Mouse (Mus musculus): ENCODE measurements at regions not wholly inside any gene's neighbourhood (a gene's known extent, or its start where the extent isn't known, plus 50 kb on each side); places are given as distances from the start of the nearest gene placed in this dataset.
A peak's percentile ranks its signal among the peaks of the same experiment; 100 is the strongest.

DNA sequence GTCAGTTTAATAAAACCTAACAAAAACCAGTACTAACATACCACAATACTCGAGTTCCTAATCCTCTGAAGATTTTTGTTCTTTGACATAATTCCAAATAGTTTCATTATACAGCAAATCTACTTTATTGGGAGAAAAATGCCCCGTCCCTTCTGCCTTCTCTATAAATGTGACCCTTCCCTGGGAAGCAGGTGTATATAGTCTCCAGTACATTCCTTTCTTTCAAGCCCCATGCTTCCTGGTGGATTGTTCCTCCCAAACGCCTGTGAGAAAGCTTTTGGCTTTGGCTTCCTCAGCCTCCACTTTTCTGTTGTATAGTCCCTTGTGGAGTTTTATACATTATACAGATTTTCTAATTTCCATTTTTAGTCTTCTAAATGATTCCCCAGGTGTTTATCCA, 1001.8 kb upstream of the Tenm3 start:
- DNase-seq (ENCODE audit: low spot score in 2 of 2) = no peak

DNA sequence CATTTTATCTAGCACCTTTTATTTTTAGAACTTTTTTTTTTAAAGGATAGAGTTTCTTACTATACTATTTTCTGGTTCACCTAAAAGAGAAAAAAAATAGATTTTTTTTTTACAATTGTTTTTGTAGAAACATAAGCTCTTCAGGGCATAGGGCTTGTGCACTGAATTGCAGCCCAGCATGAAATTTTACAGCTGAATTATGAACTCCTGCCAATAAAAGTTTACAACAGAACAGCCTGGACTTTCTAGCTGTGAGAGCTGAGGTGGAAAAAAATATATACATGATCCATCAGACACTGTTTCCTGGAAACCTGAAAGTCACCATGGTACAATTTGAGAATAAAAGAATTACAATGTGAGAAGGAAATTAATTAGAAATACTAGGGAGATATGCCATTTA, 988.2 kb upstream of the Tenm3 start:
- no peak for DNase-seq (ENCODE audit: low spot score in 2 of 2)

DNA sequence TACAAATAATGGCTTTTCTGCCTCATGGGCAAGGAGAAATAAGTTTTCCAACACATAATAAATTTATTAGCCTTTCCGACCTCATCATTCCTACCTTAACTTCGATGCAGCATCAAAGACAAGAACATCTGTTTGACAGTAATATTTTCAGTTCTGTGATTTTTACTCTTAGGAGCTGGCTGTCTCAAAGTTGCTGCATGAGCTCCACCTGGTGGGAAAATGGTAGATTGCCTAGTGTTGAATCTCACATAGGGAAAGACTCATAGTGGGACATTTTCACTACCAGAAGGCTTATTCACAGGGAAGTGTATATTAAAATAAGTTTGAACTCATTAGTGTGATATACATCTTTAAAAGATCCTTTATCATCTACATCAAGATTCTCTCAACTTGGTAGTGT, 985.6 kb upstream of the Tenm3 start:
- DNase-seq (ENCODE audit: low spot score in 2 of 2) = peak; percentile 70 to 77

DNA sequence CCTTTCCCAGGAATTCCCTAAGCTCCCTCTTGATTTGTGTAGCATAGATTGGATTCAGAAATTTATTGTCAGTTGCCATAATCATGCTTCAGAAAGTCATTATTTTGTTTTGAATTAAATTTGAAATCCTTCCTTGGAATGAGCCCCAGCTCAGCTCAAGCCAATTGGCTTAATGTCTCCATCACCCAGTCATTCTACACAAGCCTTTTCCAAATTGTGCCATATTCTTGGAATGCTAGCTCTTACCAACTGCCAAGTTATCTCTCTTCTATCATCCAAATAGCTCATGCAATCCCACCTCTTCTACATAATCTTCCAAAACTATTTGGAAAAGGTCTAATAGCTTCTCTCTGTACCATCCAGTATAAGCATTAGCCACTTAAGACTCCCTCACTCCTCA, 982.5 kb upstream of the Tenm3 start:
- peak in 1 of 2 experiments; percentile 18 for DNase-seq (ENCODE audit: low spot score in 2 of 2)

DNA sequence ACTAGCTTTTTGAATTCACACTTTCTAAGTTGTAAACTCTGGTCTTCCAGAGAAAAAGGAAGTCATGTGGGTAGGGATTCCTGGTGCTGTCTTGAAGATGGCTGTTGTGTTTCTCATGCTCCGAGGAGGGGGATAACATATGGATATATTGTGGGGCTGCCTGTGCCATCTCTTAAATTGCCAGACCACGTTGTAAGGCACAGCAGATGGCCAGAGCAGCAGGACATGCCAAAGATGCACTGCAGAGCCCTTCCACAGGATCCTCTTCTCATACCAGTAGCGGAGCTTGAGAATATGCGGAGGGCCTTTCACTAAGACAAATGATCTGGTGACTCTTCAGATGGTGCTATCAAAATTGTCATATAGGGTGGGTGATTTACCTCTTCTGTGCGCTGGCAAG, 981.2 kb upstream of the Tenm3 start:
- DNase-seq (ENCODE audit: low spot score in 2 of 2) = no peak

DNA sequence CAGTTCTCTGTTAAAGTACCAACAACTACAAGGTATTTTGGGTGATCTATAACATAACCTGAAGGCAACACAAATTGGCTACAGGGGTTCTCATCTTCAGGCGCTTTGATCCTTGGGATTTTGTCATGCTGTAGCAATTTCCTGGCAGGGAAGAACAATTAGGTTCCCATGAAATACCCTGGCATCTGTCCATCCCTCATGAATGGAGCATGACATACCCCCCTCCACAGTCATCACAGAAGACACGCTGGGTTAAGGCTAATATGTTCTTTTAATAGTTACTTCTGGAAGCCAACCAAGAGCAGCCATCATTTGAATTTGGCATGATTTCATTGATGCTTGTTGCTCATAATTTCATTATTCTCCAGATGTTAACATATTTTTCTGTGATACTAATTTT, 979.0 kb upstream of the Tenm3 start:
- DNase-seq (ENCODE audit: low spot score in 2 of 2) = no peak

DNA sequence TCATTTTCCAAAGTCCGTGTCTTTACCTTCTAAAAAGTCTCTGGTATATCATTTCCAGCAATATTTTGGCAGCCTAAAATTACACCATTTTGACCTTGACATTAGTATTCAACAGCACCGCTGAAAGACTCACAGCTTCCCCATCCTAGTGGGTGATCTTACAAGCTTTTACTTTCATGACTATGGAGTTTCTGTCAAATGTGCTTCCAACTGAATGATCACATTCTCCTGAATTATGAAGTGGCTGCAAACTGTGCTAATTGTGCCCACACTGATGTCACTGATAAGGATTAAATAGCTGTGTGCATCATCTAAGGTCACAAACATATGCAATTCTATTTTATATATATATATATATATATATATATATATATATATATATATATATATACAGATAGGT, 955.5 kb upstream of the Tenm3 start:
- DNase-seq (ENCODE audit: low spot score in 2 of 2) = no peak

DNA sequence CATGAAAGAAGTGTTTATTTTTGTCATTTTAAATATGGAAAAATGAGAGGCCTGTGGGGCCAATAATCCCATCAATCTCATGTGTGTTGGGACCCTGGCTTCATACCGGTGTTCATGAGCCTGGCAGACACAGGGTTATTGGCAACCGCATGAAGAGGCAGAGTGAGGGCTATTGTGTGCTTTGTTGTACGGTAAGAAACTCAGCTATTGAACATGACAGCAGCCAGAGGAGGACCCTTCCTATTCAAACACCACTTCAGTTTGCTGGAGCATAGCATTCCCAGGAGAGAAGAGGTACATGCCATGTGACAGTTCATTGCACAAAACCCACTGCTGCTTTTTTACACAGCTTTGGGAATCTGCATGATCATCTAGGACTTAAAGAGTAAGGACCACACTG, 953.0 kb upstream of the Tenm3 start:
- DNase-seq (ENCODE audit: low spot score in 2 of 2) = no peak

DNA sequence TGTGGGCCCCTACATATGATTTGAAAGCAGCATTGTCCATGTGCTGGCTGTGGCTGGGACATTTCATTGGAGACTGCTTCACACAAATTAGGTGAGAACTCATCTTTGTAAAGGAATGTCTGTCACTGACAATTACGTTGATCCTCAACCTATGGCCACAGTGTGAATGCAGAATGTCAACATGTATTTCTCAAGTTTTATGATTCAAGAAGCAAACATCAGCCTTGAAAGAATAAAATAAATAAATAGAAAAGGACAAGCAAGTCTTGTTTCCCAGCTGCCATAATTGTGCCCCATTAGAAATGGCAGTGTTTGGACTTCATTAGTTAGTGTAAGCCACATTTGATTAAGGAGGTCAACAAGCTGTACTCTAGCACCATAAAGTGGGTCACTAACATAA, 950.7 kb upstream of the Tenm3 start:
- DNase-seq (ENCODE audit: low spot score in 2 of 2) = no peak

DNA sequence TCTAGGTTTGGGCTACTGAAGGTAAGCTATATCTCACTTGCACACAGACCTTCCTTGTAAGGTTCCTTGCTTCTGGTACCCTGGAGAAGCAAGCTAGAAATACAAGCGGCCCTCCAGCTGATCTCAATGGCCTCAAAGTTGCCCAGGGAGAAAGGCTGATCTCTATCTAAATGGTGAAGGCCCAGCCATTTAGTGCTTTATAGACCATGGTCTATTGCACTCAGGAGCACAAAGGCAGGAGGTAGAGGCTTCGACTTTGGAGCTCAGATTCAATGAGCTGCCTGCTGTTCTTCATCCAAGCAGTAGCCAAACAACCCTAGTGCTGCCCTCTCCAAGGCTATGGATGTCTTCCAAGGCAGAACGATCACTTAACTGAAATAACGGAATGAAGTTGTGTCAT, 926.1 kb upstream of the Tenm3 start:
- no peak for DNase-seq (ENCODE audit: low spot score in 2 of 2)

DNA sequence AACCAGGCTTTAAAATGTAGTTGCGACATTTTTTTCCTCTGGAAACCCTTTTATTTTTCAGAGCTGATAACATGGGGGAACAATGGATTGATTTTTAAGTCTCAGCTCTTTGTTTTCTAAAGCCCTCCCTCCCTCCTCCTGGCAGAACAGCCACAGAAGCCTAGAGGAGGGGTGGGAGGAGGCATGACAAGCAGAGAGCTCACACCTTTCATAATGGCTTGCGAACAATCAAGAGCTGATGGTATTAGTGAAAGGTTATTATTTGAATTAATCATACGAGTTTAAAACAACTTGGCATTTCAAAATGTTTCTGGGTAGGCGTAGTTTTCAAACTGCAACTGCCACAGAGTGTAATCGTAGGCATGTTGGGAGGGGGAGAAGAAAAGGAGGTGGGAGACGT, 894.3 kb upstream of the Tenm3 start:
- DNase-seq (ENCODE audit: low spot score in 2 of 2) = no peak

DNA sequence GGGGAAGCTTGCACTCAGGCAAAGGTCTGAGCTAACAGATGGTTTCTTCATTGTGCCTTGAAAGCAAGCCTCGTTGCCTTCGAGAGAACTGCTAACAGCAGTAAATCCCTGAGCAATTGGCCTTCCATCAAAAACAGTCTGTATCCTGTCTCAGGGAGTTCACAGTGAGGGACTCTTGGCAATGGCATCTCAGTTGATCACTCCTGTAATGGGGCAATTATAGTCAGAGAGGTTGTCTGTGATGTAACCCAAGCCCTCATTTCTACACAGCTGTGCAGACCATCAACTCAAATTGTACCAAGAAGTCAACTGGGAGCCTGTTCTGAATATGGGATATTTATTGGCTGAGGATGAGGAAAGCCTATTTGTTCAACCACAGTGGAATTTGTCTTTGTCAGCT, 885.4 kb upstream of the Tenm3 start:
- DNase-seq (ENCODE audit: low spot score in 2 of 2) = no peak

DNA sequence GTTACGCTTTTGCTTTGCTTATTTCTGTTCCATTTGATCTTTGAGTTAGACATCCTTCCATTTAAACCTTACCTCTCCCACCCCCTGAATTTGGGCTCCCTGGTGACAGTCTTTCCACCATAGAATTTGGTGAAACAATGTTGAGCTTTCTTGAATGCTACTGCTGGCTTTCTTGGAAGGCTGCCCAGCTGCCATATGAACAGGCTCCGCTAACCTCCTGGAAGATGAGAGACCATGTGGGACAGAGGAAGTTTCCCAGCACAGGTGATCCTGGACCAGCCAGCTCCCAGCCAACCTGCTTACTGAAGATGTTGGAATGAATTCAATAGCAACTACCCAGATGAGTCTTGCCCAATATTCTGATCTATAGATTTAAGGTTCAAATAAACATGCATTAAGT, 868.6 kb upstream of the Tenm3 start:
- no peak for DNase-seq (ENCODE audit: low spot score in 2 of 2)

DNA sequence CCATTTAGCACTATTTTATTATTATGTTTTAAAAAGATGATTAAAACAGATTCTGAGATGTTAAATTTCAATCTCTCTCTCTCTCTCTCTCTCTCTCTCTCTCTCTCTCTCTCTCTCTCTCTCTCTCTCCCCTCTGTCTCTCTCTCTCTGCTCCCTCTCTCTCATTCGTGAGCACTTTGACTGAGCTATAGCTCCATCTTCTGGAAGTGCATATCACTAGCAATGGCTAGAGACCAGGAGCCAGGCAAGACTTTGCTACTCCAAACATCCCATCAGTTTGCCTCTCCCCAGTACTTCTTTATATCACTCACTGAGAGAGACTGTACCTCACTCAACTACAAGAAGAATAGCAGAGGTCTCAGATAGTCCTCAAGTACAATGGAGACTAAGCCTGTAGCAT, 865.0 kb upstream of the Tenm3 start:
- peak in 1 of 2 experiments; percentile 6 for DNase-seq (ENCODE audit: low spot score in 2 of 2)

DNA sequence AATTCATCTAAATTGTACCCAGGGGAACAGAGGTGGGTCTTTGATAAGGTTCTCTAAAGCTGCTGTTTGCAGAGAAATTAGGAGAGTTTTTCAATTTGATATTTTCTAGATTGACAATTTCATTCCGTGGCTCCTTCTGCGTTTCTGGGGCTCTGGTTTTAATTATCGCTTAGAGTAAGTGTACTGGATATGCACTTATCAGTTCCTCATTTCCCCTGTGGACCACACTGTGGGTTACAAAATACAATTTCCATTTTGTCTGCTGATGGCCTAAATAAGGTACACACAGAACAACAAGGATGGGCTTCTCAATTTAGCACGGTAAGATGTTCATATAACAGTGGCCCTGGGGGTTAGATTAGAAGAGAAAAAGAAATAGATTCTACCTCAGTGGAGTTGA, 855.3 kb upstream of the Tenm3 start:
- no peak for DNase-seq (ENCODE audit: low spot score in 2 of 2)

DNA sequence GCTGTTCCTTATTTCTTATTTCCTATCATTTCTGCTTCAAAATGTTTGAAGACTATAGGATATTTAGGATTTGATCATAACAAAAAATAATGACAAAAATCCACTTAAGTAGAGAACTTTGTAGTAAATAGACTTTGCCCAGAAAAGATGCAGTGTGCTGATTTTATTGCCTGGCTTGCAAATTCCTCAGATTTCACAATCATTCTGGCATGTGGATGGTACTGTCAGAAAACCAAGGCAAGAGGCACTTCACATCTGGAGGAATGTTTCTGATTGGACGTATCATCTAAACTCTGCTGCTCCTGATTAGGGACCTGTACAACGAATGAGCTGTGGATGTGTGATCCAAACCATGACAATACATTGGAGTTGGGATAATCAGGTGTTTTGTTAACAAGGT, 853.0 kb upstream of the Tenm3 start:
- no peak for DNase-seq (ENCODE audit: low spot score in 2 of 2)
